In the genomic region with DNA sequence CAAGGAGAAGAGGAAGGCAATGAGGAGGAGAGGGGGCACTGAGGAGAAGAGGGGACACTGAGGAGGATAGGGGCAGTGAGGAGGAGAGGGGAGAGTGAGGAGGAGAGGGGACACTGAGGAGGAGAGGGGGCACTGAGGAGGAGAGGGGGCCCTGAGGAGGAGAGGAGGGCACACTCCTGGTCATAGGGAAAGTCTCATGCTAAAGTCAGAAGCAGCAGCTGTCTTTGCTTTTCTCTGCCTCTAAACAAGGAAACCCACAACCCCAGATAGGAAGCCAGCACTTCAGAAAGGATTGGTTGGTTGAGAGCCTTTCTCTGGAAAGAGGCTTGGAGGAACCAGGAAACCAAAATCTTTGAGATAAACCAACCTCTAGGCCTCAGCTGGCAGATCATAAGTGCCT, we compare ENCODE assay signal across 20 mouse cellular contexts.
A peak's percentile ranks its signal among the peaks of the same experiment; 100 is the strongest.
DNase-seq lines count a peak whose midpoint lies in the region; TF ChIP-seq lines count a peak whose summit lies in the region.
"Had no signal": no experiment of that assay in that cellular context is flagged by ENCODE, and none has a peak within 500 bp of the region (broad histone marks: within the 10 kb centered on the region; RNA-seq: fewer than 3 reads in every experiment).

No protein-coding gene starts in this region.

- no peak for DNase-seq in heart, embryonic 10.5 days (ENCODE audit: low spot score)
- no peak for DNase-seq in heart, postnatal 36 days
- peak; percentile 25 for DNase-seq in thymus, adult 2 months
- DNase-seq in thymus, adult 18-20 months = no peak
- DNase-seq in MEL (ENCODE audit: low read depth, low spot score) = peak; percentile 16
- no peak for DNase-seq in left cerebral cortex, postnatal 25 days (ENCODE audit: low spot score in 2 of 2)
- DNase-seq in cerebellum, adult 18-20 months = no peak
- DNase-seq: adrenal gland, adult 8-10 months; adrenal gland, postnatal 36 days; cerebellum, adult 8-10 months; cerebellum, postnatal 14 days; gastrocnemius, postnatal 10 days; heart, postnatal 4 days had no signal

- no peak overlapping the region for H3K4me2 ChIP-seq in myocyte (ENCODE audit: low read depth)
- H3K4me2 ChIP-seq: embryonic facial prominence, embryonic 12.5 days; forebrain, embryonic 15.5 days; heart, embryonic 11.5 days; hindbrain, embryonic 13.5 days had no signal

- no peaks in the 10 kb centered on the region for H3K36me3 ChIP-seq in heart, embryonic 10.5 days
- H3K36me3 ChIP-seq in thymus, adult 2 months (ENCODE audit: control insufficient read depth, insufficient read depth, low read length) = no peaks in the 10 kb centered on the region
- peaks cover 0 to 5% of the 10 kb centered on the region in 2 experiments; a peak in 1 of 4 replicates for H3K36me3 ChIP-seq in MEL (ENCODE audit: control insufficient read depth in 1 of 2, insufficient read depth in 2 of 2, low read length in 2 of 2)
- H3K36me3 ChIP-seq in myocyte (ENCODE audit: control insufficient read depth, insufficient read depth) = no peaks in the 10 kb centered on the region
- H3K36me3 ChIP-seq: embryonic facial prominence, embryonic 12.5 days; forebrain, embryonic 15.5 days; hindbrain, embryonic 13.5 days had no signal

- intact Hi-C loops in heart, postnatal 36 days (cut with DNase I) = no loop called here
- intact Hi-C loops in left cerebral cortex, postnatal 25 days (cut with DNase I) = no loop called here

- H3K9me3 ChIP-seq in heart, embryonic 10.5 days = no peaks in the 10 kb centered on the region
- H3K9me3 ChIP-seq in MEL (replicated peaks; ENCODE audit: insufficient read depth, low read length) = no peaks in the 10 kb centered on the region
- H3K9me3 ChIP-seq: embryonic facial prominence, embryonic 12.5 days; forebrain, embryonic 15.5 days; hindbrain, embryonic 13.5 days had no signal

- TF ChIP-seq CTCF in thymus, adult 2 months (IDR thresholded peaks at IDR 0.05; ENCODE audit: borderline replicate concordance, control insufficient read depth, extremely low read depth, insufficient read depth, low read length, poor library complexity) = no peak
- TF ChIP-seq CTCF in MEL (IDR thresholded peaks at IDR 0.05 in 2 of 3, conservative IDR thresholded peaks at IDR 0.05 in 1 of 3; ENCODE audit: control insufficient read depth in 1 of 3, insufficient read depth in 1 of 3, low read depth in 2 of 3, low read length in 3 of 3, poor library complexity in 1 of 3, severe bottlenecking in 1 of 3) = no peak

- peaks cover 34% of the 10 kb centered on the region for H3K4me1 ChIP-seq in heart, embryonic 10.5 days
- H3K4me1 ChIP-seq in thymus, adult 2 months (replicated peaks; ENCODE audit: control insufficient read depth, insufficient read depth, low read length) = peaks cover 4% of the 10 kb centered on the region; the same call in 1 of the 2 replicates
- H3K4me1 ChIP-seq in MEL (ENCODE audit: control insufficient read depth in 1 of 2, insufficient read depth in 2 of 2, low read length in 2 of 2) = peaks cover 0 to 18% of the 10 kb centered on the region in 2 experiments; a peak in 2 of 4 replicates
- H3K4me1 ChIP-seq: embryonic facial prominence, embryonic 12.5 days; hindbrain, embryonic 13.5 days had no signal

- no peak overlapping the region for H3K4me3 ChIP-seq in heart, embryonic 10.5 days
- H3K4me3 ChIP-seq in thymus, adult 2 months (ENCODE audit: control insufficient read depth, insufficient read depth, low read length) = no peak overlapping the region
- no peak overlapping the region for H3K4me3 ChIP-seq in MEL (ENCODE audit: control insufficient read depth in 1 of 2, insufficient read depth in 1 of 2, low read depth in 2 of 2, low read length in 2 of 2)
- no peak overlapping the region for H3K4me3 ChIP-seq in myocyte
- H3K4me3 ChIP-seq: embryonic facial prominence, embryonic 12.5 days; forebrain, embryonic 15.5 days; hindbrain, embryonic 13.5 days had no signal

- H3K27me3 ChIP-seq in heart, embryonic 10.5 days (ENCODE audit: insufficient read depth, poor library complexity, severe bottlenecking) = no peaks in the 10 kb centered on the region
- no peaks in the 10 kb centered on the region for H3K27me3 ChIP-seq in thymus, adult 2 months (ENCODE audit: control insufficient read depth, insufficient read depth, low read length)
- H3K27me3 ChIP-seq in MEL (ENCODE audit: control insufficient read depth in 1 of 2, insufficient read depth in 2 of 2, low read length in 2 of 2) (no peaks in the 10 kb centered on the region), myocyte (ENCODE audit: control insufficient read depth, insufficient read depth, insufficient read length) (no peaks in the 10 kb centered on the region)
- H3K27me3 ChIP-seq: CH12.LX; embryonic facial prominence, embryonic 12.5 days; forebrain, embryonic 15.5 days; hindbrain, embryonic 13.5 days had no signal

- H3K9ac ChIP-seq in MEL (ENCODE audit: control insufficient read depth, low read depth, low read length, poor library complexity, severe bottlenecking) = no peak overlapping the region
- H3K9ac ChIP-seq: embryonic facial prominence, embryonic 12.5 days; forebrain, embryonic 15.5 days; hindbrain, embryonic 13.5 days had no signal

- H3K27ac ChIP-seq in heart, embryonic 10.5 days = peak overlapping the region; percentile 69
- H3K27ac ChIP-seq in thymus, adult 2 months (ENCODE audit: control insufficient read depth, insufficient read depth, low read length) = no peak overlapping the region
- H3K27ac ChIP-seq in MEL (ENCODE audit: control insufficient read depth, low read depth, low read length) = no peak overlapping the region
- H3K27ac ChIP-seq: embryonic facial prominence, embryonic 12.5 days; forebrain, embryonic 15.5 days; hindbrain, embryonic 13.5 days; hindbrain, postnatal 0 days had no signal

- H3ac ChIP-seq in myocyte (ENCODE audit: control insufficient read depth, insufficient read length) = no peak overlapping the region

- TF ChIP-seq RAD21 in MEL (IDR thresholded peaks at IDR 0.05; ENCODE audit: low read depth, low read length) = no peak

- TF ChIP-seq EP300 in MEL (IDR thresholded peaks at IDR 0.05; ENCODE audit: low read depth in 1 of 2, low read length in 2 of 2) = no peak

- TF ChIP-seq POLR2A in thymus, adult 2 months (IDR thresholded peaks at IDR 0.05; ENCODE audit: control insufficient read depth, extremely low read depth, insufficient read depth, low read length, poor library complexity) = no peak
- TF ChIP-seq POLR2A in MEL (IDR thresholded peaks at IDR 0.05; ENCODE audit: control insufficient read depth in 1 of 2, insufficient read depth in 1 of 2, low read depth in 1 of 2, low read length in 2 of 2, poor library complexity in 1 of 2) (no peak), myocyte (IDR thresholded peaks at IDR 0.05; ENCODE audit: insufficient read length, low read depth) (no peak)

- no peaks in the 10 kb centered on the region for H3K79me2 ChIP-seq in MEL (ENCODE audit: control insufficient read depth, insufficient read depth, low read length, poor library complexity)
- no peaks in the 10 kb centered on the region for H3K79me2 ChIP-seq in myocyte (ENCODE audit: control insufficient read depth, insufficient read depth)

TF ChIP-seq in MEL, 35 proteins besides CTCF, POLR2A, EP300 and RAD21 (continues in another document):
- TF ChIP-seq USF1 (IDR thresholded peaks at IDR 0.05; ENCODE audit: low read depth, low read length) (no peak), KAT2A (conservative IDR thresholded peaks at IDR 0.05; ENCODE audit: low read depth, low read length) (no peak), ZMIZ1 (IDR thresholded peaks at IDR 0.05; ENCODE audit: low read depth, low read length) (no peak), BHLHE40 (IDR thresholded peaks at IDR 0.05; ENCODE audit: borderline replicate concordance, low read depth, low read length) (no peak), JUND (IDR thresholded peaks at IDR 0.05; ENCODE audit: low read depth, low read length) (no peak), NRF1 (IDR thresholded peaks at IDR 0.05; ENCODE audit: insufficient read depth, low read depth, low read length, poor library complexity, severe bottlenecking) (no peak), ETS1 (IDR thresholded peaks at IDR 0.05; ENCODE audit: low read depth, low read length) (no peak), MYC (IDR thresholded peaks at IDR 0.05; ENCODE audit: low read depth, low read length) (no peak), ZNF384 (IDR thresholded peaks at IDR 0.05; ENCODE audit: low read depth, low read length) (no peak), GATA1 (IDR thresholded peaks at IDR 0.05; ENCODE audit: low read depth, low read length) (no peak), GABPA (IDR thresholded peaks at IDR 0.05; ENCODE audit: low read depth, low read length) (no peak), UBTF (IDR thresholded peaks at IDR 0.05; ENCODE audit: borderline replicate concordance, insufficient read depth, low read depth, low read length) (no peak), SMC3 (IDR thresholded peaks at IDR 0.05; ENCODE audit: low read depth, low read length) (no peak), MXI1 (IDR thresholded peaks at IDR 0.05; ENCODE audit: low read depth, low read length) (no peak), CHD2 (IDR thresholded peaks at IDR 0.05; ENCODE audit: low read length) (no peak)

TF ChIP-seq in myocyte, 11 proteins besides CTCF, POLR2A, EP300 and RAD21:
- TF ChIP-seq CEBPB (IDR thresholded peaks at IDR 0.05; ENCODE audit: insufficient read depth, poor library complexity, severe bottlenecking) = no peak
- no peak for TF ChIP-seq MAX (IDR thresholded peaks at IDR 0.05; ENCODE audit: low read depth)
- no peak for TF ChIP-seq TCF12 (IDR thresholded peaks at IDR 0.05; ENCODE audit: insufficient read depth, poor library complexity, severe bottlenecking)
- TF ChIP-seq MYOD1 (IDR thresholded peaks at IDR 0.05; ENCODE audit: control insufficient read depth in 1 of 3, insufficient read length in 2 of 3, low read depth in 2 of 3) = peak in 2 of 3 experiments; percentile 57 to 60
- TF ChIP-seq POLR2AphosphoS2 (IDR thresholded peaks at IDR 0.05; ENCODE audit: insufficient read length, low read depth) = no peak
- peak in 1 of 3 experiments; percentile 74 for TF ChIP-seq MYOG (IDR thresholded peaks at IDR 0.05; ENCODE audit: control insufficient read depth in 1 of 3, insufficient read depth in 1 of 3, insufficient read length in 2 of 3, low read depth in 2 of 3)
- no peak for TF ChIP-seq USF1 (IDR thresholded peaks at IDR 0.05; ENCODE audit: low read depth)
- no peak for TF ChIP-seq SRF (IDR thresholded peaks at IDR 0.05; ENCODE audit: control insufficient read depth, insufficient read length, low read depth)
- TF ChIP-seq REST (IDR thresholded peaks at IDR 0.05; ENCODE audit: insufficient read depth, insufficient read length) = no peak
- TF ChIP-seq E2F4 (IDR thresholded peaks at IDR 0.05; ENCODE audit: insufficient read depth) = no peak
- TF ChIP-seq TCF3 (IDR thresholded peaks at IDR 0.05; ENCODE audit: insufficient read length, low read depth) = no peak

Comparison
In these comparisons a context has a peak if more than half of its experiments do, and no peak if none do; other contexts are left out.
1. DNase-seq: peak in thymus, adult 2 months (single experiment) and MEL (single experiment); none in heart, embryonic 10.5 days (single experiment), heart, postnatal 36 days (0 of 2), thymus, adult 18-20 months (0 of 2), left cerebral cortex, postnatal 25 days (0 of 2) and cerebellum, adult 18-20 months (0 of 2).